Mouse (Mus musculus) adrenal gland, postnatal 36 days (tissue): ENCODE results near the gene Agbl3. TPM values are rescaled to one million over a fixed set of nuclear protein-coding genes. Genes with fewer than 3 reads are reported as not detected.

Experiments
- DNase-seq, 2 experiments: peaks; one replicate each; pipeline ENCODE4 v3.0.0; 2021; ENCODE audit warnings: mixed read lengths in 1 of 2
- total RNA-seq, 2 experiments: library from RNA; stranded (reverse); gene quantifications; 2 replicates each; pipeline ENCODE4 v1.2.3; 2021

The Agbl3 gene
- total RNA-seq, 2 experiments from 2014 or later: 11.9 to 16.1 TPM

GRCm38 (mm10) chr6:34796881-34797280 lies 16.6 kb downstream of the Agbl3 start:
- peak; percentile 18 to 48 for DNase-seq

GRCm38 (mm10) chr6:34797887-34798286 lies 17.7 kb downstream of the Agbl3 start:
- no peak for DNase-seq

- DNase-seq: no peak
Observed at GRCm38 (mm10) chr6:34805582-34805981, 25.4 kb downstream of the Agbl3 start.

GRCm38 (mm10) chr6:34810651-34811050 lies 30.4 kb downstream of the Agbl3 start:
- no peak for DNase-seq

GRCm38 (mm10) chr6:34824406-34824805 lies 44.2 kb downstream of the Agbl3 start:
- no peak for DNase-seq

- DNase-seq: no peak
Observed at GRCm38 (mm10) chr6:34832352-34832751, 52.1 kb downstream of the Agbl3 start.

- no peak for DNase-seq
Observed at GRCm38 (mm10) chr6:34861546-34862053, 81.4 kb downstream of the Agbl3 start.

- DNase-seq: peak in 1 of 2 experiments; percentile 43
Observed at GRCm38 (mm10) chr6:34862381-34862780, 82.1 kb downstream of the Agbl3 start.

GRCm38 (mm10) chr6:34862791-34863403 lies 82.7 kb downstream of the Agbl3 start, which contains the start of gene Tmem140:
Gene Tmem140 (plus strand): TSS chr6:34863146.
- peak in 1 of 2 experiments; percentile 58 for DNase-seq

- DNase-seq: no peak
Observed at GRCm38 (mm10) chr6:34863786-34864514, 83.7 kb downstream of the Agbl3 start.

- DNase-seq: no peak
Observed at GRCm38 (mm10) chr6:34865213-34865612, 85.0 kb downstream of the Agbl3 start.

- no peak for DNase-seq
Observed at GRCm38 (mm10) chr6:34865711-34866593, 85.7 kb downstream of the Agbl3 start.

GRCm38 (mm10) chr6:34866786-34867185 lies 86.6 kb downstream of the Agbl3 start:
- DNase-seq: no peak

- DNase-seq: no peak
Observed at GRCm38 (mm10) chr6:34867301-34867994, 87.2 kb downstream of the Agbl3 start.

- DNase-seq: no peak
Observed at GRCm38 (mm10) chr6:34867995-34868350, 87.7 kb downstream of the Agbl3 start.

- no peak for DNase-seq
Observed at GRCm38 (mm10) chr6:34868507-34869217, 88.4 kb downstream of the Agbl3 start.

GRCm38 (mm10) chr6:34869225-34869915 lies 89.1 kb downstream of the Agbl3 start:
- peak in 1 of 2 experiments; percentile 43 for DNase-seq

- DNase-seq: no peak
Observed at GRCm38 (mm10) chr6:34870136-34870535, 89.9 kb downstream of the Agbl3 start.

GRCm38 (mm10) chr6:34870724-34871123 lies 90.5 kb downstream of the Agbl3 start:
- no peak for DNase-seq

GRCm38 (mm10) chr6:34871929-34872328 lies 91.7 kb downstream of the Agbl3 start:
- no peak for DNase-seq

- DNase-seq: no peak
Observed at GRCm38 (mm10) chr6:34872871-34873270, 92.6 kb downstream of the Agbl3 start.
